Mouse (Mus musculus) bone marrow macrophage, adult 2 months (primary cell): Measurements from ENCODE around the gene Olfr1412. TPM values are rescaled to one million over a fixed set of nuclear protein-coding genes. Genes with fewer than 3 reads are reported as not detected.
A peak's percentile ranks its signal among the peaks of the same experiment; 100 is the strongest.

Experiments
- H3K27ac ChIP-seq: 2 replicates; pipeline ENCODE4 v1.5.1; 2012; ENCODE audit warnings: low read depth, low read length; ENCODE audit not compliant: insufficient read depth
- H3K4me1 ChIP-seq: 2 replicates; pipeline ENCODE4 v1.6.1; 2012; ENCODE audit warnings: low read length; ENCODE audit not compliant: control insufficient read depth, insufficient read depth
- H3K4me3 ChIP-seq: 2 replicates; pipeline ENCODE4 v1.5.1; 2012; ENCODE audit warnings: mild to moderate bottlenecking, low read length, moderate library complexity; ENCODE audit not compliant: insufficient read depth
- CTCF ChIP-seq: IDR thresholded peaks from 2 replicates; pipeline ENCODE4 v1.5.1; 2012; ENCODE audit warnings: low read depth, mild to moderate bottlenecking, low read length, moderate library complexity
- POLR2A ChIP-seq: IDR thresholded peaks from 2 replicates; pipeline ENCODE4 v1.6.1; 2012; ENCODE audit warnings: mild to moderate bottlenecking, low read depth, low read length, borderline replicate concordance
- polyA plus RNA-seq: library from polyadenylated mRNA; stranded (reverse); fragments of >200 nt; gene quantifications from 2 replicates; pipeline ENCODE4 v1.2.4, GENCODE M21; 2012; ENCODE audit not compliant: missing spikeins, insufficient read depth, insufficient read length

The Olfr1412 gene
- polyA plus RNA-seq: not detected in 2 replicates

GRCm38 (mm10) chr1:92585479-92585878, at the start of gene Olfr1412:
Gene Olfr1412, plus strand, starts transcription at chr1:92585779.
- TF ChIP-seq POLR2A: no peak
- no peak for TF ChIP-seq CTCF
- Histone ChIP-seq H3K4me1 (no peaks in the 10 kb centered on the region), H3K27ac (no peak within 1 kb of the TSS), H3K4me3 (no peak within 1 kb of the TSS)

- H3K4me3 ChIP-seq: no peak overlapping the region
- no peak overlapping the region for H3K27ac ChIP-seq
- no peak for TF ChIP-seq POLR2A
- no peak for TF ChIP-seq CTCF
- no peaks in the 10 kb centered on the region for H3K4me1 ChIP-seq
These were observed 48.6 kb upstream of the Olfr1412 start for GRCm38 (mm10) chr1:92536972-92537371.

- Histone ChIP-seq H3K4me3 (no peak overlapping the region), H3K4me1 (no peaks in the 10 kb centered on the region), H3K27ac (no peak overlapping the region)
- no peak for TF ChIP-seq CTCF
- no peak for TF ChIP-seq POLR2A
These were observed 46.5 kb upstream of the Olfr1412 start for GRCm38 (mm10) chr1:92539071-92539470.

GRCm38 (mm10) chr1:92545929-92546328, 39.6 kb upstream of the Olfr1412 start:
- TF ChIP-seq CTCF (no peak), POLR2A (no peak)
- no peaks in the 10 kb centered on the region for H3K4me1 ChIP-seq
- H3K4me3 ChIP-seq: no peak overlapping the region
- H3K27ac ChIP-seq: no peak overlapping the region

- no peak within 1 kb of the TSS for H3K27ac ChIP-seq
- H3K4me1 ChIP-seq: no peaks in the 10 kb centered on the region
- no peak for TF ChIP-seq POLR2A
- TF ChIP-seq CTCF: no peak
- H3K4me3 ChIP-seq: no peak within 1 kb of the TSS
These were observed 14.6 kb upstream of the Olfr1412 start, which contains the start of gene Olfr1413 for GRCm38 (mm10) chr1:92571022-92571421. Gene Olfr1413, plus strand, starts transcription at chr1:92571322.

GRCm38 (mm10) chr1:92594111-92594510, 8.5 kb downstream of the Olfr1412 start, which contains the start of gene Olfr1411:
Gene Olfr1411, plus strand, starts transcription at chr1:92594411.
- TF ChIP-seq POLR2A: no peak
- TF ChIP-seq CTCF: no peak
- Histone ChIP-seq H3K4me1 (no peaks in the 10 kb centered on the region), H3K27ac (no peak within 1 kb of the TSS), H3K4me3 (no peak within 1 kb of the TSS)

- no peaks in the 10 kb centered on the region for H3K4me1 ChIP-seq
- no peak overlapping the region for H3K4me3 ChIP-seq
- H3K27ac ChIP-seq: no peak overlapping the region
- TF ChIP-seq POLR2A (no peak), CTCF (no peak)
These were observed 10.4 kb downstream of the Olfr1412 start for GRCm38 (mm10) chr1:92596019-92596418.

- Histone ChIP-seq H3K4me3 (no peak within 1 kb of the TSS), H3K4me1 (no peaks in the 10 kb centered on the region), H3K27ac (no peak within 1 kb of the TSS)
- no peak for TF ChIP-seq POLR2A
- TF ChIP-seq CTCF: no peak
These were observed 19.9 kb downstream of the Olfr1412 start, which contains the start of gene Olfr1410 for GRCm38 (mm10) chr1:92605482-92605881. Gene Olfr1410, plus strand, starts transcription at chr1:92605782.

- TF ChIP-seq POLR2A (no peak), CTCF (no peak)
- no peaks in the 10 kb centered on the region for H3K4me1 ChIP-seq
- H3K4me3 ChIP-seq: no peak overlapping the region
- no peak overlapping the region for H3K27ac ChIP-seq
These were observed 22.1 kb downstream of the Olfr1412 start for GRCm38 (mm10) chr1:92607711-92608110.

- no peaks in the 10 kb centered on the region for H3K4me1 ChIP-seq
- no peak overlapping the region for H3K27ac ChIP-seq
- TF ChIP-seq CTCF (peak; percentile 96), POLR2A (no peak)
- H3K4me3 ChIP-seq: no peak overlapping the region
These were observed 25.4 kb downstream of the Olfr1412 start for GRCm38 (mm10) chr1:92611008-92611407.
